8 mouse cellular contexts compared by ENCODE assay signal in genomic region chr5:76139808-76140729, GRCm38 (mm10). TPM values are rescaled to one million over a fixed set of nuclear protein-coding genes. Genes with fewer than 3 reads are reported as not detected.
DNase-seq lines count a peak whose midpoint lies in the region; ATAC-seq and TF ChIP-seq lines count a peak whose summit lies in the region.

Srd5a3 (plus strand) TSS chr5:76140271.

- peak within 1 kb of the TSS; percentile 77 for H3K4me3 ChIP-seq in hindbrain, embryonic 14.5 days (replicated peaks; ENCODE audit: low read length)

- peak; percentile 97 for ATAC-seq in Patski
- ATAC-seq in hindbrain, embryonic 14.5 days (ENCODE audit: low FRiP score): peak; percentile 95

- H3K9me3 ChIP-seq in hindbrain, embryonic 14.5 days (ENCODE audit: control insufficient read depth, low read length): no peaks in the 10 kb centered on the region

- peak; percentile 100 for TF ChIP-seq CTCF in Patski (IDR thresholded peaks at IDR 0.05)

- H3K4me2 ChIP-seq in hindbrain, embryonic 14.5 days (replicated peaks): peak within 1 kb of the TSS; percentile 92

- H3K9ac ChIP-seq in hindbrain, embryonic 14.5 days: peak within 1 kb of the TSS; percentile 84

- in situ Hi-C loops in Patski (cut with MboI; ENCODE audit: low pct_unique_long_range_greater_than_20kb): loop anchor here (5.0 to 10.0 kb wide), 2 partner anchors 277 to 385 kb away; partner anchors contain the start of gene Exoc1

- peak; percentile 64 for DNase-seq in Patski (ENCODE audit: low read depth, low spot score)
- DNase-seq in cerebellum, postnatal 14 days: peak; percentile 88 to 90
- peak; percentile 90 for DNase-seq in frontal cortex, postnatal 25 days (ENCODE audit: low spot score in 2 of 2)
- DNase-seq in hindbrain, embryonic 14.5 days (ENCODE audit: low spot score): peak; percentile 91
- DNase-seq in layer of hippocampus, postnatal 36 days: peak; percentile 92 to 94
- peak; percentile 98 for DNase-seq in lung, postnatal 36 days
- peak; percentile 96 for DNase-seq in retina, postnatal 1 day
- peak; percentile 92 for DNase-seq in urinary bladder, adult 18-20 months (ENCODE audit: low spot score in 2 of 2)

- WGBS in hindbrain, embryonic 14.5 days: 1% methylated on average over 55 of the region's 69 CpGs

- H3K4me1 ChIP-seq in hindbrain, embryonic 14.5 days (replicated peaks; ENCODE audit: control insufficient read depth, insufficient read depth, low read length): peaks cover 12% of the 10 kb centered on the region

- peak within 1 kb of the TSS; percentile 91 for H3K27ac ChIP-seq in hindbrain, embryonic 14.5 days

- CTCF ChIA-PET in Patski (lab: Charles Lee): interaction anchor here (1.0 kb wide), 2 partner anchors 12 to 52 kb away, joined by 3 read pairs; no protein-coding TSS in a partner anchor

- POLR2A ChIA-PET in Patski (lab: Charles Lee): interaction anchor here (0.6 to 1.0 kb wide), 4 partner anchors 9 to 63 kb away, joined by 3 to 6 read pairs (median 3); partner anchors contain the start of gene Tmem165

- H3K36me3 ChIP-seq in hindbrain, embryonic 14.5 days (replicated peaks; ENCODE audit: control insufficient read depth, insufficient read depth): no peaks in the 10 kb centered on the region

- H3K27me3 ChIP-seq in Patski: no peaks in the 10 kb centered on the region
- H3K27me3 ChIP-seq in hindbrain, embryonic 14.5 days (ENCODE audit: control insufficient read depth, insufficient read depth, low read length): no peaks in the 10 kb centered on the region

RNA-seq across cellular contexts. Expression of gene Srd5a3, which starts in this region (rescaled TPM):
- polyA plus RNA-seq in Patski (2021): 32.1 TPM
- 16.0 and 16.3 TPM in 2 replicates for polyA plus RNA-seq in hindbrain, embryonic 14.5 days (2014; fragmentation: Nextera tagmentation; extraction: Ambion mirVana)
- 10 to 100 TPM; 19.1 to 20.8 TPM for total RNA-seq in layer of hippocampus, postnatal 36 days (2021)

Comparison
In these comparisons a context has a peak if more than half of its experiments do, and no peak if none do; other contexts are left out.
1. Peak in every context shown above with its lines: DNase-seq, ATAC-seq, H3K4me3 ChIP-seq and H3K27ac ChIP-seq.